Mouse (Mus musculus) layer of hippocampus, postnatal 25 days (tissue): ENCODE measurements around the gene Sema4d. TPM values are rescaled to one million over a fixed set of nuclear protein-coding genes. Genes with fewer than 3 reads are reported as not detected.

Source experiments
- DNase-seq, 2 experiments: peaks; one replicate each; pipeline ENCODE4 v3.0.0; 2022; ENCODE audit warnings: mixed read lengths in 2 of 2, low spot score in 1 of 2; ENCODE audit errors: extremely low spot score in 1 of 2
- total RNA-seq, 2 experiments: library from RNA; stranded (reverse); gene quantifications; 2 replicates each; pipeline ENCODE4 v1.2.3; 2021

Sema4d gene
- total RNA-seq, 2 experiments from 2014 or later: 127 to 132 TPM

DNA sequence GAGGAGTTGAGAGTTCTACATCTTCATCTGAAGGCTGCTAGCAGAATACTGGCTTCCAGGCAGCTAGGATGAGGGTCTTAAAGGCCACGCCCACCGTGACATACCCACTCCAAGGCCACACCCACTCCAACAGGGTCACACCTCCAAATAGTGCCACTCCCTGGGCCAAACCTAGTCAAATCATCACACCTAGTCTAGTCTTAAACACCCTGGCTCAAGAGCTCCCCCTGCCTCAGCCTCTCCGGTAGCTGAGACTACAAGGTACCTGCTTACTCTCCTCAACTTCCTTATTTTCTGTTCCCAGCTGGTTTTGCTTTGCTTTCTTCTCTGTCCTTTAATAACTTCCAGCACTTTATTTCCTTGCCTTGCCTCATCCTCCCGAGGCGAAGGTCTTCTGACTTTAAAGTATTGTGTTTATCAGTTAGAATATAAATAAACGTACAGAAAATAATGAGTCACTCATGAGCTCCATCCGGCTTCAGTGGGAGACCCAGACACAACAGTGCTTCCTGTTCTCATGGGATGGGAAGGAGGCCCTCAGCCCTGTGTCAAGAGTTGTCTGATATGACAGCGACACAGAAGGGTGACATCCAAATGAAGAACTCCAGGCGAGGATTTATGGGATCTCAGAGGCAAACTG lies 22.4 kb upstream of the Sema4d start:
- no peak for DNase-seq

DNA sequence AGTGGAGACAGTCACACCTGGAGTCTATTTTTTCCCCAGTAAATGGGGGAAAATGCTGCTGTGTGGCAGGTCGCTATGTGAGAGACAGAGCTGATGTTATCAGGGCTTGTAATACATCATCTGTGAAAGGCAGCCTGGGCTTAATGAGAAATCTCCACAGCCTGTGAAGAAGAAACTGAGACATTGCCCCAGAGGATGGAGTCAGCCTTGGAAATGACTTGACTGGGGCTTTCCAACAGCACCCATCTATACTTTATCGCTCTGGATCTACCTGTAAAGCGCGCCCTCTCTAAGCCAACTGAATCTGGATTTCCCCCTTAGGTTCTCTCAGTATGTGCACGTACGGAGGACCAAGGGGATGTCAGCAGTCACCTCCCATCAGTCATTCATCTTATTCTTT lies 21.1 kb upstream of the Sema4d start:
- no peak for DNase-seq

- DNase-seq: no peak
Measured at GRCm38 (mm10) chr13:51813621-51814615, 20.4 kb upstream of the Sema4d start.

DNA sequence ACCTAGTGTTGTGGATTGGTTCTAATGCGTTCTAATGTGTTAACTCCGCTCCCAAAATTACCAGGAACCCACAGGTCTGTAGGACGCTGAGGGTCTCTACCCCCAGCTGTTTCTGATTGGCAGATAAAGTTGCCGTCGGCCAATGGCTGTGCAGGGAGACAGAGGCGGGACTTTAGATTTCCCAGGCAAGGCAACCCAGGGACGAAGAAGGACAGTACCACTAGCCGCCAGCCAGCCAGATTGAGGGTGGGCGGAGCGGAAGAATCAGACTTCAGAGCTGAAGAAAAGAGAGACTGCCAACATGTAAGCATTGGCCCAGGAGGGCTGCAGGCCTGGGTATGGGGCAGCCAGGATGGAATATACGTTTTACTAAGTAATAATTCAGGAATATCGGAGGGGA lies 14.6 kb upstream of the Sema4d start:
- DNase-seq: no peak

DNA sequence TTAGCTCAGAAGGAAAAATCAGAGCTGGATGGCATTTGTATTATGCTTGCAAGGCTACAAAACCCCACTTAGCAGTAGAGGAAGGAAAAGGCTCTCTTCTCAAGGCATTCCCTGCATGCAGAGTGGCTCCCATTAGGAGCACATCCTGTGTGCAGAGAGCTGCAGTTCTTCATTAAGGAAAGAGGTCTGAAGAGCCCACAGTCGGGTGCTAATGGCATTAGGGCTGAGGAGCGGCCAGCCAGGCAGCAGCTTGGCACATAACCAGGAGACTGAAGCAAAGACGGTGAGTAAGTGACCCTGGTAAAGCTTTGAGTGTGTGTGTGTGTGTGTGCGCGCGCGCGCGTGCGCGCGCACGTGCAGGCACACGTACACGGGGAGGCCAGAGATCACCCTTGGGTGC lies 12.7 kb upstream of the Sema4d start:
- DNase-seq: no peak

DNA sequence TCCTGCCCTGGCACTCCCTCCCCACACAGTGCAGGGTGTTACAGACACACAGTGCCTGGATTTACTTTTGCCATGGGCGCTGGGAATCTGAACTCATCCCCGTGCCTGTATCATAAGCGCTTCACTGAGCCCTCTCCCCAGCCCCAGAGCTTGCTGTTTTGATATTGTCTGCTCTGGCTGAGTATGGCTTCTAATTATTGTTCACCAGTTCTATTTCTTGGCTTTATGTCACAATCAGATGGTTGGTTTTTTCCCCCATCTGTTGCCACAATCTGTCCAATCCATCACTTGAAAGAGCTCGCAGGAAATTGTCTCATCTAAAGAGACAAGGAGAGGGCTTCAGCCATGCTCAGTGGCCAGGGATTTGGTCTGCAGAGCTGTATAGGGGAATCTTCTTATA lies 12.1 kb upstream of the Sema4d start:
- peak in 1 of 2 experiments; percentile 52 for DNase-seq

- peak in 1 of 2 experiments; percentile 29 for DNase-seq
Measured at GRCm38 (mm10) chr13:51800921-51801320, 7.4 kb upstream of the Sema4d start.

GRCm38 (mm10) chr13:51799735-51800522 lies 6.4 kb upstream of the Sema4d start:
- DNase-seq: no peak

GRCm38 (mm10) chr13:51797899-51798746 lies 4.6 kb upstream of the Sema4d start:
- DNase-seq: no peak

GRCm38 (mm10) chr13:51793948-51794347 lies 401 bp upstream of the Sema4d start:
- DNase-seq: no peak

DNA sequence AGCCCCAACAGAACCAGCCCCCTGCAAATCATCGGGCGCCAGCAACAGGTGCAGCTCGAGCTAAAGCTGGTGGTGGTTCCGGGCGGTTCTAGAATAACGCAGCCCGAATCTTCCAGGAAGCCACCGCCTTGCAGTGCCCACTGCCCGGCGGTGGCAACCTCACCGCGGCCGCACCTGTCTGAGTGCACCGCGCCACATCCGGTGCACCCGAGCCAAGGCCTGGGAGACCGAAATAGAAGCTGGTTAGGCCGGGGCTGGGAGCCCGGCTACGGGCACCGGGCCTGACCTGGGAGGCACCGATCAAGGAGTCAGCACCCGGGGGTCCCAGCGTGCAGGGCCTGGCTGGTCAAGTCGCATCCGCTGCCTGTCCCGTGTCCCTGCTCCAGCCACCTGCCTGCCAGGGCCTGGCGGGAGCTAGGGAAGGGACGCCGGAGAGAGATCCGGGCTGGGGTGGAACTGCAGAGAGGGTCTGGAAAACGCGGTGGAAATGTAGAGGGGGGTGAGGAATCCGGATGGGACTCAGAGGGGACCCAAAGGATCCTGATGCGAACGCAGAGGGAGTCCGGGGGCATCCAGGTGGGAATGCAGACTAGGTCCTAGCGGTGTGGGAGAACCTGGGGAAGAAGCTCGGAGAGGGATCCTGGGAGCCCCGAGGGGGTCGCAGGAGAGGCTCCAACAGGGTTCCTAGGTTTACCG lies 670 bp downstream of the Sema4d start:
- DNase-seq: peak in 1 of 2 experiments; percentile 55

- DNase-seq: peak in 1 of 2 experiments; percentile 32
Measured at GRCm38 (mm10) chr13:51792135-51792573, 1.4 kb downstream of the Sema4d start.

DNA sequence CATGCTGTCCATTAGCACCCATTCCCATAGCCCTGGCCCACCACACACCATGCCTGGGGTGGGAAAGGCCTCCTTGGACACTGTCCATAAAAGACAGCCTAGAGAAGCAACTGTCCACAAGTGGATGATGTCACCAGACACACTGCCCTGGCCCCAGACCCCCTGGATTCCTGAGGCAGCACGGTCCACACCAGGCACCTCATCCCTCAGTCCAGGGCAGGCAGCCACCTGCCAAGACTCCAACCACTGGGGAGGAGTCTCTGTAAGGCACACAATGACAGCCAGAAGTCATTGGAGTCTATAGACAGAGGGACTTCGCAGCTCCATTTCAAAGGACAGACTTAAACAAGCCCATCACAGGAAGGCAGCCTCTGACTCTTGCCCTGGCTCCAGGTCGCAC lies 1.9 kb downstream of the Sema4d start:
- no peak for DNase-seq

- no peak for DNase-seq
Measured at GRCm38 (mm10) chr13:51790793-51791192, 2.8 kb downstream of the Sema4d start.

DNA sequence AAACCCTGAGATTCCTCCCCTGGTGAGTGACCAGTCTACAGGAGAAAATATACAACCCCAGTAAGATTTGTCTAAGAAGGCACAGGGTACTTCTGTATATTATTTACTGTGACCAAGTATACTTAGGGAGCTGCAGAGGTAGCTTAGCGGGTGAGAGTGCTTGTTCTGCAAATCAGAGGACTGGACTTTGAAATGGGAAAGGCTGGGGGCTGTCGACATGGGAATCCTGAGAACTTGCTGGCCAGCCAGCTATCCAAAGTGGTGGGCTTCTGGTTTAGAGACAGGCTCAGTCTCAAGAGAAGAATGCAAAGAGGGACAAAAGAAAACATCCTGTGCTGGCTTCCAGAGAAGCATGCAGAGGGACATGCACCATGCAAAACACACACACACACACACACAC lies 5.7 kb downstream of the Sema4d start:
- no peak for DNase-seq

GRCm38 (mm10) chr13:51786616-51787015 lies 6.9 kb downstream of the Sema4d start:
- DNase-seq: no peak

GRCm38 (mm10) chr13:51784476-51784875 lies 9.1 kb downstream of the Sema4d start:
- no peak for DNase-seq

GRCm38 (mm10) chr13:51783857-51784256 lies 9.7 kb downstream of the Sema4d start:
- no peak for DNase-seq

- DNase-seq: no peak
Measured at GRCm38 (mm10) chr13:51780509-51781155, 12.9 kb downstream of the Sema4d start.
